Mouse (Mus musculus): ENCODE measurements around the gene Psmb6.

GRCm38 (mm10) chr11:70504970-70505369 is 20.2 kb upstream of the Psmb6 start, which contains the start of gene Tm4sf5:
- TF ChIP-seq POLR2A (IDR thresholded peaks at IDR 0.05; ENCODE audit: low read depth, low read length) (no peak), CTCF (IDR thresholded peaks at IDR 0.05; ENCODE audit: extremely low read depth, insufficient read depth, insufficient read length, insufficient replicate concordance) (no peak)
